Mouse (Mus musculus) lung, postnatal 0 days (tissue): ENCODE measurements around the gene Sav1. TPM values are rescaled to one million over a fixed set of nuclear protein-coding genes. Genes with fewer than 3 reads are reported as not detected.

Experiments used
- ATAC-seq: fragments of 200-750 bp; cut with Nextera tagmentation; 2 replicates; pipeline ENCODE4 v1.8.0; 2017; ENCODE audit warnings: moderate library complexity
- DNase-seq: peaks from one replicate; pipeline ENCODE4 v3.0.0-alpha.2; 2016; ENCODE audit warnings: low spot score
- H3K27ac ChIP-seq: fragments of 300-500 bp; sonication (generic); 2 replicates; pipeline ENCODE4 v1.5.1; 2014; ENCODE audit warnings: antibody characterized with exemption, mild to moderate bottlenecking, low read length, mixed read lengths
- H3K27me3 ChIP-seq: fragments of 300-500 bp; sonication (generic); replicated peaks from 2 replicates; pipeline ENCODE4 v1.6.1; 2014; ENCODE audit warnings: low read length, mixed read lengths; ENCODE audit not compliant: insufficient read depth
- H3K36me3 ChIP-seq: fragments of 300-500 bp; sonication (generic); 2 replicates; pipeline ENCODE4 v1.6.1; 2014; ENCODE audit warnings: low read length, mixed read lengths; ENCODE audit not compliant: insufficient read depth
- H3K4me1 ChIP-seq: fragments of 300-500 bp; sonication (generic); 2 replicates; pipeline ENCODE4 v1.6.1; 2014; ENCODE audit warnings: antibody characterized with exemption, low read depth, low read length, mixed read lengths; ENCODE audit not compliant: insufficient read depth
- H3K4me2 ChIP-seq: fragments of 300-500 bp; sonication (generic); replicated peaks from 2 replicates; pipeline ENCODE4 v1.6.1; 2014; ENCODE audit warnings: low read depth, mild to moderate bottlenecking, low read length, moderate library complexity, mixed read lengths
- H3K4me3 ChIP-seq: fragments of 300-500 bp; sonication (generic); 2 replicates; pipeline ENCODE4 v1.5.1; 2014; ENCODE audit warnings: low read depth, low read length
- H3K9ac ChIP-seq: fragments of 300-500 bp; sonication (generic); replicated peaks from 2 replicates; pipeline ENCODE4 v1.6.1; 2014; ENCODE audit warnings: low read depth, mild to moderate bottlenecking
- H3K9me3 ChIP-seq: fragments of 300-500 bp; sonication (generic); 2 replicates; pipeline ENCODE4 v1.6.1; 2016; ENCODE audit warnings: low read length, mixed read lengths
- CTCF ChIP-seq: IDR thresholded peaks from 2 replicates; pipeline ENCODE4 v1.5.1; 2016; ENCODE audit warnings: antibody characterized with exemption, mild to moderate bottlenecking
- EP300 ChIP-seq: IDR thresholded peaks from 2 replicates; pipeline ENCODE4 v1.6.1; 2016; ENCODE audit warnings: antibody characterized with exemption, mild to moderate bottlenecking, control low read depth
- WGBS: fragments of 180-500 bp; shearing (Covaris S2); extraction: QIAGEN DNeasy Blood & Tissue Kit; methylation state at CpG from one replicate; pipeline ENCODE4 v1.1.7; 2014; 5-methylcytosine and 5-hydroxymethylcytosine counted together
- polyA plus RNA-seq: library from polyadenylated mRNA; unstranded; fragments of >200 nt; fragmentation: Nextera tagmentation; extraction: Ambion mirVana; gene quantifications from 2 replicates; pipeline ENCODE4 v1.2.1, GENCODE M21; 2015

Sav1 gene
- 10.7 and 12.2 TPM in 2 replicates for polyA plus RNA-seq

DNA sequence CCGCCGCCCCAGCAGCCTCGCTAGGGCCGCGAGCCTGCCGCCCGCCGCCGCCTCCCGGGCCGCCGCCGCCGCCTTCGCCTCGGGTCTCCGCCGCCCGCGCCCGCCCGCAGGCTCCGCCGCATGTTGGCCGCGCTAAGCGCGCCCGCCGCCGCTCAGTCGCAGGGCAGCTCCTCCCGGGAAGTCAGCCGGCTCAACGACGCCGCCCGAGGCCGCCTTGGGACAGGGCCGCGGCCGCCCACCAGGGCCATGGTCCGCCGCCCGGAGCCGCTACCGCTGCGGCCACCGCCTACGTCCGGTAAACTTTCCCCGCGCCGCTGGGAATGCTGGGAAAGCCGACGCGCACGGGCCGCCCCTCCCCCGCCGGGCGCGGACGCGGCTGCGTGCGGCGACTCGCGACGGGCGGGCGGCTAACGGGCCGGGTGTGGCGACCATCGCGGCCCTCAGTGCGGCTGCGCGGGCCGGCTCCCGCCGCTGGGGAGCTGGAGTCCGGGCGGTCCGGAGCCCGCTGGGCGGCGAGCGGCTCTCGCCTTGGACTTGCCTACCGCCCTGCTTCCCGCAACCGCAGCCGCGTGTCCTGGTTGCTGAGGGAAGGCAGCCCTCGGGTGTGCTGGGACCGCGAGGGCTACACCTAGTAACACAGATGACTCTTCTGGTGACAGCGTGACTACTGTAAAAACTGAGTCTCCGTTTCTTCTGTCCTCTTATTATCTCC is at the start of gene Sav1:
TSS of gene Sav1 (minus strand) at position 217 of the 712 bp plus-strand sequence.
- H3K4me3 ChIP-seq, result peak within 1 kb of the TSS; percentile 95
- TF ChIP-seq CTCF, result no peak; the same call in 1 of the 2 replicates
- no peak for TF ChIP-seq EP300
- H3K27ac ChIP-seq, result peak within 1 kb of the TSS; percentile 95
- peak; percentile 93 for DNase-seq
- H3K4me1 ChIP-seq, result peaks cover 3% of the 10 kb centered on the region; the same call in 1 of the 2 replicates
- no peaks in the 10 kb centered on the region for H3K9me3 ChIP-seq
- peak within 1 kb of the TSS; percentile 76 for H3K4me2 ChIP-seq
- H3K36me3 ChIP-seq, result peaks cover 16% of the 10 kb centered on the region; the same call in 1 of the 2 replicates
- peak; percentile 91 for ATAC-seq
- peak within 1 kb of the TSS; percentile 98 for H3K9ac ChIP-seq
- no peaks in the 10 kb centered on the region for H3K27me3 ChIP-seq
- 2% methylated on average over 49 of the region's 102 CpGs for WGBS

DNA sequence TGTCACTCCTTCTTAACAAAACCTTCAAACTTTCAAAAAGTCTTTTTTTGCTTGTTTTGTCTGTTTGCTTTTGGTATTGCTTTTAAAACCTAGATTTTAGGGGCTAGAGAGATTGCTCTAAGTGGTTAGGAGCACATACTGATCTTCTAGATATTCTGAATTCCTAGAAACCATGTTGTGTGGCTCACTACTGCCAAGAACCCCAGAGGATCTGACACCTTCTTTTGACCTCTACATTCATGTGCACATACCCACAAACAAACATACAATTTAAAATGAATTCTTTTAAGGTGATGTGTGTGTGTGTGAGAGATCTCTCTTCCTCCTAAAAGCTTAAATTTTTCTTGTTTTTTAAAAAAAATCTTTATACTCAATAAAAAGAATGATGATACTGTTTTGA is 39.4 kb upstream of the Sav1 start:
- TF ChIP-seq CTCF, result no peak
- 0 out of 2 replicates have a peak, but pooled peaks have one; percentile 11 for TF ChIP-seq EP300
- peak; percentile 57 for ATAC-seq
- no peaks in the 10 kb centered on the region for H3K4me1 ChIP-seq
- H3K27me3 ChIP-seq, result no peaks in the 10 kb centered on the region
- H3K9ac ChIP-seq, result no peak overlapping the region
- no peaks in the 10 kb centered on the region for H3K9me3 ChIP-seq
- H3K36me3 ChIP-seq, result peaks cover 20% of the 10 kb centered on the region
- H3K27ac ChIP-seq, result no peak overlapping the region
- no peak overlapping the region for H3K4me3 ChIP-seq
- H3K4me2 ChIP-seq, result no peak overlapping the region
- peak; percentile 57 for DNase-seq

DNA sequence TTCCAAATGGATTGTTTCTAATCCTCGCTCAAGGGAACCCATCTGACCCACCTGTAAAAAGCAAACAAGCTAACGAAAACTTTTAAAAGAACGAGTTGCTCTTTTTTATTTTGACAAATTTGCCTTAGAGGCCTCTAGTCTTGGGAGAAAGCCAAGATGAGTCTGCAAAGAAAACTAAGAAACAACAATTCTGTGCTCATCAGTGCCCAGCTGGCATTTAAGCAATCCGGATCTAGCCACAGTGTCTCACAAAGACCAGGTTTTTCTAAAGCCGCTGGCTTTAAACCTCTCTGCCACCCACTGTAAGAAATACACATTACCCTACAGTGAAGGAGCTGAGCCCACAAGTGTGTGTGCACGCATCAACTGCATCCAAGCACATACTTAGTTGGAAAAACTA is 38.6 kb upstream of the Sav1 start:
- DNase-seq, result peak; percentile 39

DNA sequence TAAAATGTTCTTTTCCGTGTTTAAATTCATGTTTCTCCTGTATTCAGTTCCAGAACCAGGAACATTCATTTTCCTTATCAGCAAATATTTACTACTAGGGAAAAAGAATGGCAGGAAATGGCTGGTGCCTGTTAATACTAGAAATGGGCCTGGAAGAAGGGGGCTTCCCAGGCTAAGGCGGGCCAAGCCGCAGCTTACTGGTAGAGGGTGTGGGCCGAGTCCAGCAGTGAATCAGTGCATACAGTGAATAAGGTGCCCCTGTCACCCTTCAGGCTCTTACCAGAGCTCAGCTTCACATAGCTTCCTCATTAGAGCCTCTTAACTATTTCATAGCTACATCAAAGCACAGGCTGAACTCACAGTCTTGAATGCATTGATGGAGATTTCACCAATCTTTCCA is 36.8 kb upstream of the Sav1 start:
- H3K4me3 ChIP-seq, result no peak overlapping the region
- DNase-seq, result peak; percentile 35
- H3K9me3 ChIP-seq, result no peaks in the 10 kb centered on the region
- no peak overlapping the region for H3K4me2 ChIP-seq
- no peak overlapping the region for H3K9ac ChIP-seq
- H3K36me3 ChIP-seq, result peaks cover 24% of the 10 kb centered on the region
- TF ChIP-seq EP300 (peak; percentile 63; the same call in 1 of the 2 replicates), CTCF (no peak)
- H3K27ac ChIP-seq, result no peak overlapping the region
- H3K27me3 ChIP-seq, result no peaks in the 10 kb centered on the region
- peak; percentile 71 for ATAC-seq
- no peaks in the 10 kb centered on the region for H3K4me1 ChIP-seq
- WGBS, result 69% methylated on average over 4 of the region's 4 CpGs

More for the DNA sequence above, 38.6 kb upstream of the Sav1 start:
- H3K27ac ChIP-seq, result peak overlapping the region; percentile 20; the same call in 1 of the 2 replicates
- no peaks in the 10 kb centered on the region for H3K4me1 ChIP-seq
- WGBS, result 78% methylated on average over 6 of the region's 6 CpGs
- H3K9me3 ChIP-seq, result no peaks in the 10 kb centered on the region
- no peaks in the 10 kb centered on the region for H3K27me3 ChIP-seq
- TF ChIP-seq EP300 (no peak), CTCF (no peak)
- no peak overlapping the region for H3K9ac ChIP-seq
- 0 out of 2 replicates have a peak, but pooled peaks have one; percentile 6 for ATAC-seq
- H3K36me3 ChIP-seq, result peaks cover 20% of the 10 kb centered on the region
- no peak overlapping the region for H3K4me3 ChIP-seq
- H3K4me2 ChIP-seq, result no peak overlapping the region

DNA sequence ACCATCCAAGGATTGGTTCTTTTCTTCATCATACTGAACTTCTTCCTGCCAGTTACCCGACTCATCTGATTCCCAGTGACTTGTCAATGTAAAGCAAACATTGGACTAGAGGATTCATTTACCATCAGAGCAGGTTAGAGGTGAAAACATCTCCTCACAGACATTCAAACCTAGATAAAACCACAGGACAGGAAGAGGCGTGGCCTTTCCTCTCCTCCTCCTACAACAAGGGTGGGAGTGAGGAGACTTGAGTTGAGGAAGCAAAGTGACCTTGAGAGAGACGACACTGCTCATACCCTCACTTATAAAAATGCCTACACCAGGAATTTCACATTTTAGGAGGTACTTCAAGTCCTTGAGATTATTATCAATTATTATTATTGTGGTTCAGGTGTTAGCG is 31.4 kb upstream of the Sav1 start:
- Histone ChIP-seq H3K4me3 (no peak overlapping the region), H3K9me3 (no peaks in the 10 kb centered on the region), H3K27ac (no peak overlapping the region), H3K4me1 (peaks cover 6% of the 10 kb centered on the region; the same call in 1 of the 2 replicates), H3K9ac (no peak overlapping the region), H3K36me3 (peaks cover 8% of the 10 kb centered on the region; the same call in 1 of the 2 replicates), H3K4me2 (no peak overlapping the region), H3K27me3 (no peaks in the 10 kb centered on the region)
- WGBS, result 72% methylated on average over 4 of the region's 4 CpGs
- DNase-seq, result no peak
- TF ChIP-seq EP300, result no peak
- TF ChIP-seq CTCF, result no peak
- no peak for ATAC-seq

DNA sequence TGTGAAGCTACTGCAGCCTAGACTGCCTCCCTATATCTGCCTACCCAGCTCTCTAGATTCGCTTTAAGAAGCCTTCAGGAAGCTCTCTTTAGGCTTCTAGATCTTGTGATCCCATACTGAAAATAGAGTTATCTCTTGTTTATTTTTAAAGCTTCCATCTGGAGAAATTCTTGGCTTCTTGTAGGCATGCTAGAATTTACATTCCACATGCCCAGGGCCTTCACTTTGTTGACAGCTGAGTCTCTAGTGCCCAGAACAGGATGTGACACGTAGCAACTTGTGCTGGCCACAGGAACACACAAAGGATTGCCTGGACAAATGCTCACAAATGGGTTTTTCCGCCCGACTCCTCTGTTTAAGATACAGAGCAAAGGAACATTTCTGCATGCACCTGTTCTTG is 29.1 kb upstream of the Sav1 start:
- DNase-seq, result peak; percentile 63
- no peak overlapping the region for H3K4me2 ChIP-seq
- 42% methylated on average over 4 of the region's 4 CpGs for WGBS

More for the DNA sequence above, 29.1 kb upstream of the Sav1 start:
- no peaks in the 10 kb centered on the region for H3K27me3 ChIP-seq
- H3K9me3 ChIP-seq, result 0 out of 2 replicates have a peak, but pooled peaks cover 2% of the 10 kb centered on the region
- peak; percentile 70 for ATAC-seq
- TF ChIP-seq EP300 (peak; percentile 55; the same call in 1 of the 2 replicates), CTCF (no peak)
- no peak overlapping the region for H3K4me3 ChIP-seq
- H3K4me1 ChIP-seq, result peaks cover 6% of the 10 kb centered on the region; the same call in 1 of the 2 replicates
- no peak overlapping the region for H3K9ac ChIP-seq
- 0 out of 2 replicates have a peak overlapping the region, but pooled peaks have one; percentile 16 for H3K27ac ChIP-seq
- peaks cover 8% of the 10 kb centered on the region; the same call in 1 of the 2 replicates for H3K36me3 ChIP-seq
